Mouse (Mus musculus): ENCODE measurements around the gene Ripk3.

The Ripk3 gene

GRCm38 (mm10) chr14:55795380-55796163 is 6.9 kb upstream of the Ripk3 start:
- DNase-seq: peak in 1 of 2 experiments; percentile 6

- peak in 1 of 2 experiments; percentile 37 for DNase-seq
These were observed 5.3 kb upstream of the Ripk3 start for GRCm38 (mm10) chr14:55793946-55794345.

- no peak for DNase-seq
These were observed 4.8 kb upstream of the Ripk3 start for GRCm38 (mm10) chr14:55793461-55793860.

- DNase-seq: peak in 1 of 2 experiments; percentile 11
These were observed 934 bp downstream of the Ripk3 start for GRCm38 (mm10) chr14:55787731-55788130.

- peak; percentile 39 to 54 for DNase-seq
These were observed 3.5 kb downstream of the Ripk3 start for GRCm38 (mm10) chr14:55785195-55785594.

GRCm38 (mm10) chr14:55783958-55784235 is 4.8 kb downstream of the Ripk3 start, which contains the start of gene Adcy4:
Gene Adcy4, minus strand, starts transcription at chr14:55784095.
- DNase-seq: peak; percentile 44 to 58

GRCm38 (mm10) chr14:55783171-55783957 is 5.3 kb downstream of the Ripk3 start:
- DNase-seq: peak; percentile 39 to 56

- peak; percentile 30 to 39 for DNase-seq
These were observed 6.2 kb downstream of the Ripk3 start for GRCm38 (mm10) chr14:55782361-55782960.

- peak; percentile 68 to 80 for DNase-seq
These were observed 7.4 kb downstream of the Ripk3 start for GRCm38 (mm10) chr14:55781310-55781709.

- peak in 1 of 2 experiments; percentile 6 for DNase-seq
These were observed 7.9 kb downstream of the Ripk3 start for GRCm38 (mm10) chr14:55780736-55781135.

GRCm38 (mm10) chr14:55779656-55780055 is 9.0 kb downstream of the Ripk3 start:
- peak in 1 of 2 experiments; percentile 5 for DNase-seq

GRCm38 (mm10) chr14:55778686-55779085 is 10.0 kb downstream of the Ripk3 start:
- peak in 1 of 2 experiments; percentile 1 for DNase-seq

GRCm38 (mm10) chr14:55777806-55778205 is 10.9 kb downstream of the Ripk3 start:
- no peak for DNase-seq

- DNase-seq: no peak
These were observed 11.5 kb downstream of the Ripk3 start for GRCm38 (mm10) chr14:55777176-55777575.

GRCm38 (mm10) chr14:55776711-55777110 is 12.0 kb downstream of the Ripk3 start:
- DNase-seq: no peak

GRCm38 (mm10) chr14:55769087-55769703 is 19.5 kb downstream of the Ripk3 start:
- no peak for DNase-seq

GRCm38 (mm10) chr14:55768555-55768954 is 20.1 kb downstream of the Ripk3 start:
- DNase-seq: no peak

- DNase-seq: peak; percentile 80 to 87
These were observed 20.9 kb downstream of the Ripk3 start for GRCm38 (mm10) chr14:55767519-55768414.

- no peak for DNase-seq
These were observed 23.0 kb downstream of the Ripk3 start, which contains the start of gene Ltb4r1 for GRCm38 (mm10) chr14:55765696-55766095. Gene Ltb4r1, plus strand, starts transcription at chr14:55765962.

GRCm38 (mm10) chr14:55763166-55763565 is 25.5 kb downstream of the Ripk3 start:
- DNase-seq: peak in 1 of 2 experiments; percentile 31

- DNase-seq: peak; percentile 75 to 86
These were observed 26.5 kb downstream of the Ripk3 start for GRCm38 (mm10) chr14:55762001-55762821.

All from kidney, postnatal 4 days (tissue).